Mouse (Mus musculus): ENCODE results near the gene Mc3r. TPM values are rescaled to one million over a fixed set of nuclear protein-coding genes. Genes with fewer than 3 reads are reported as not detected.
A peak's percentile ranks its signal among the peaks of the same experiment; 100 is the strongest.

The Mc3r gene
- polyA plus RNA-seq (2012; rRNA removed): not detected in 2 replicates

GRCm38 (mm10) chr2:172248106-172248764 lies at the start of gene Mc3r:
TSS of gene Mc3r (plus strand) at chr2:172248492.
- Histone ChIP-seq H3K36me3 (ENCODE audit: control insufficient read depth, insufficient read depth, low read length) (no peaks in the 10 kb centered on the region), H3K4me1 (ENCODE audit: control insufficient read depth, insufficient read depth, insufficient read length) (no peaks in the 10 kb centered on the region), H3K4me3 (ENCODE audit: extremely low read depth, insufficient read depth, insufficient read length) (no peak within 1 kb of the TSS), H3K27ac (ENCODE audit: insufficient read depth, low read length) (no peak within 1 kb of the TSS), H3K27me3 (ENCODE audit: control insufficient read depth, insufficient read depth, low read length) (no peaks in the 10 kb centered on the region)
- 16% methylated on average over 22 of the region's 22 CpGs for WGBS
- DNase-seq (ENCODE audit: low read depth in 1 of 2, low spot score in 2 of 2): peak in 1 of 2 experiments; percentile 5
- no peak for TF ChIP-seq POLR2A (IDR thresholded peaks at IDR 0.05; ENCODE audit: low read depth, low read length)
- TF ChIP-seq CTCF (IDR thresholded peaks at IDR 0.05; ENCODE audit: extremely low read depth, insufficient read depth, insufficient read length, insufficient replicate concordance): no peak

DNA sequence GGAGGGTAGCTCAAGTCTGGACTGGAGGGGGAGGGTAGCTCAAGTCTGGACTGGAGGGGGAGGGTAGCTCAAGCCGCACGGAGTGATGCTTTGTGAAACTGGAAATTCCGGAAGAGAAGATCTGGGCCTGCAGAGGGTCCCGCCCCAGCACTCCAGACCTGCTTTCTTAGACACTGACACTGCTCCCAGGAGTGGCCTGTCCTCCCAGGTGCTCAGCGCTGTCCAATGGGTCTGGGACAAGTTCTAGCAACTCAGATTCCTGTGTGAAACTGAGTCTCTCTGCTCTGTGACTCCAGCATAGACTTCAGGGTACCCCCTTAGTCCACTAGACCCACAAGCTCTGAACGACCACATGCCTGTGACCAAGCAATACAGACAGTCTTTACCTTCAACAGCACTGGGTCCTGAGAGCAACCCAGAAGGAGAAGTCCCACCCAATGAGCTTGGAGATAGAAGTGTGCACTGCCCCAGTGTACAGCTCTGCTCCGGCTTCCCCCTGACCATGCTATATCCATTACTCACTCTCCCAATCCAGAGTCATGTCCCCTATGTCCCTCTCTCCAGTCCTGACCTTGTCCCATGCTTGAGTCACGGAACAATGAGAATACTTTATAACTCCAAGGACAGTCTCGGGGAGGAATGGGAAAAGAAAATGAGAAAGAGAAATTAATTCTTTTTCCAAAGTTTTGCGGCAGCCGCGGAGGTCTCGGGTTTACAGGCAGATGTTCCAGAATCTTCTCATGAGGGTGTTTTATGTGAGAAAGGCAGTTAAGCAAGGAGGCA lies 46.1 kb upstream of the Mc3r start:
- Histone ChIP-seq H3K27ac (ENCODE audit: insufficient read depth, low read length) (no peak overlapping the region), H3K36me3 (ENCODE audit: control insufficient read depth, insufficient read depth, low read length) (no peaks in the 10 kb centered on the region), H3K27me3 (ENCODE audit: control insufficient read depth, insufficient read depth, low read length) (no peaks in the 10 kb centered on the region), H3K4me3 (ENCODE audit: extremely low read depth, insufficient read depth, insufficient read length) (no peak overlapping the region), H3K4me1 (ENCODE audit: control insufficient read depth, insufficient read depth, insufficient read length) (no peaks in the 10 kb centered on the region)
- no peak for TF ChIP-seq POLR2A (IDR thresholded peaks at IDR 0.05; ENCODE audit: low read depth, low read length)
- no peak for TF ChIP-seq CTCF (IDR thresholded peaks at IDR 0.05; ENCODE audit: extremely low read depth, insufficient read depth, insufficient read length, insufficient replicate concordance)
- WGBS: 87% methylated on average over 13 of the region's 13 CpGs
- no peak for DNase-seq (ENCODE audit: low read depth in 1 of 2, low spot score in 2 of 2)

- Histone ChIP-seq H3K4me3 (ENCODE audit: extremely low read depth, insufficient read depth, insufficient read length) (no peak overlapping the region), H3K4me1 (ENCODE audit: control insufficient read depth, insufficient read depth, insufficient read length) (no peaks in the 10 kb centered on the region), H3K27me3 (ENCODE audit: control insufficient read depth, insufficient read depth, low read length) (no peaks in the 10 kb centered on the region), H3K36me3 (ENCODE audit: control insufficient read depth, insufficient read depth, low read length) (no peaks in the 10 kb centered on the region), H3K27ac (ENCODE audit: insufficient read depth, low read length) (no peak overlapping the region)
- WGBS: 12% methylated on average over 11 of the region's 11 CpGs
- TF ChIP-seq POLR2A (IDR thresholded peaks at IDR 0.05; ENCODE audit: low read depth, low read length) (no peak), CTCF (IDR thresholded peaks at IDR 0.05; ENCODE audit: extremely low read depth, insufficient read depth, insufficient read length, insufficient replicate concordance) (peak; percentile 55; the same call in 1 of the 2 replicates)
- DNase-seq (ENCODE audit: low read depth in 1 of 2, low spot score in 2 of 2): no peak
Observed at GRCm38 (mm10) chr2:172207003-172207402, 41.3 kb upstream of the Mc3r start.

DNA sequence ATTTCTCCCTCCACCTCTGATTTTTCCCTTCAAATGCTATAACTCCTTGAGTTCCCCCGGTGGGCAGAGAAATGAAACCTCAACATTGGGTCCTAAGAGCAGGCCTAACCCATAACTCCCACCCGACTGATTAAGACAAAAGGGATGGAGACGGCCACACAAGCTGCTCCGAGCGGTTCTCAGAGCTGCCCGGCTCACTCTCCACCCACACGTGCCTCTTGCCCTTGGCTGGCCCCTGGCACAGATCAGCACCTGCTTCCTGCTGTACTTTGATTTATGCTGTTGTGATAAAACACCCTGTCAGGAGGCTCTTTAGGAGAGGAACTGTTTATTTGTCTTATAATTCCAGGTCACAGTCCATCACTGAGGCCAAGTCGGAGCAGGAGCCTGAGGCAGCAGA lies 34.8 kb upstream of the Mc3r start:
- no peak overlapping the region for H3K27ac ChIP-seq (ENCODE audit: insufficient read depth, low read length)
- H3K4me1 ChIP-seq (ENCODE audit: control insufficient read depth, insufficient read depth, insufficient read length): no peaks in the 10 kb centered on the region
- H3K36me3 ChIP-seq (ENCODE audit: control insufficient read depth, insufficient read depth, low read length): no peaks in the 10 kb centered on the region
- no peaks in the 10 kb centered on the region for H3K27me3 ChIP-seq (ENCODE audit: control insufficient read depth, insufficient read depth, low read length)
- 69% methylated on average over 8 of the region's 8 CpGs for WGBS
- no peak for DNase-seq (ENCODE audit: low read depth in 1 of 2, low spot score in 2 of 2)
- TF ChIP-seq POLR2A (IDR thresholded peaks at IDR 0.05; ENCODE audit: low read depth, low read length) (no peak), CTCF (IDR thresholded peaks at IDR 0.05; ENCODE audit: extremely low read depth, insufficient read depth, insufficient read length, insufficient replicate concordance) (no peak)
- no peak overlapping the region for H3K4me3 ChIP-seq (ENCODE audit: extremely low read depth, insufficient read depth, insufficient read length)

DNA sequence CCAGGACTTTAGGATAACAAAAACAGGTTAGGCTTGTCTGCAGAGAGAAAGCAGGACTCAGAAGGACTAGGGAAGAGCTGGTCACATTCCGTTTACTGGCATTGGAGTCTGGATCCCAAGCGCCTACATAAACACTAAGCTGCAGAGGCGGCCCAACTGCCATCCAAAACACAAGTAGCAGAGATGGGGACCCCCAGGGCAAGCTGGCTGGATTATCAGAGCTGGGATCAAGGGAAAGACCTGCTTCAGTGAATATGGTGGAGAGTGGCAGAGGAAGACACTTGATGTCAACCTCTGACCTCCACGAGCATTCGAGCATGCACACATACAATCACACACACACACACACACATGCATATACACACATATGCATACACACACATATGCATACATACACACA lies 34.0 kb upstream of the Mc3r start:
- no peaks in the 10 kb centered on the region for H3K36me3 ChIP-seq (ENCODE audit: control insufficient read depth, insufficient read depth, low read length)
- H3K27me3 ChIP-seq (ENCODE audit: control insufficient read depth, insufficient read depth, low read length): no peaks in the 10 kb centered on the region
- no peak overlapping the region for H3K4me3 ChIP-seq (ENCODE audit: extremely low read depth, insufficient read depth, insufficient read length)
- no peak overlapping the region for H3K27ac ChIP-seq (ENCODE audit: insufficient read depth, low read length)
- DNase-seq (ENCODE audit: low read depth in 1 of 2, low spot score in 2 of 2): no peak
- H3K4me1 ChIP-seq (ENCODE audit: control insufficient read depth, insufficient read depth, insufficient read length): no peaks in the 10 kb centered on the region
- TF ChIP-seq POLR2A (IDR thresholded peaks at IDR 0.05; ENCODE audit: low read depth, low read length): no peak
- no peak for TF ChIP-seq CTCF (IDR thresholded peaks at IDR 0.05; ENCODE audit: extremely low read depth, insufficient read depth, insufficient read length, insufficient replicate concordance)
- WGBS: 91% methylated on average over 5 of the region's 5 CpGs

DNA sequence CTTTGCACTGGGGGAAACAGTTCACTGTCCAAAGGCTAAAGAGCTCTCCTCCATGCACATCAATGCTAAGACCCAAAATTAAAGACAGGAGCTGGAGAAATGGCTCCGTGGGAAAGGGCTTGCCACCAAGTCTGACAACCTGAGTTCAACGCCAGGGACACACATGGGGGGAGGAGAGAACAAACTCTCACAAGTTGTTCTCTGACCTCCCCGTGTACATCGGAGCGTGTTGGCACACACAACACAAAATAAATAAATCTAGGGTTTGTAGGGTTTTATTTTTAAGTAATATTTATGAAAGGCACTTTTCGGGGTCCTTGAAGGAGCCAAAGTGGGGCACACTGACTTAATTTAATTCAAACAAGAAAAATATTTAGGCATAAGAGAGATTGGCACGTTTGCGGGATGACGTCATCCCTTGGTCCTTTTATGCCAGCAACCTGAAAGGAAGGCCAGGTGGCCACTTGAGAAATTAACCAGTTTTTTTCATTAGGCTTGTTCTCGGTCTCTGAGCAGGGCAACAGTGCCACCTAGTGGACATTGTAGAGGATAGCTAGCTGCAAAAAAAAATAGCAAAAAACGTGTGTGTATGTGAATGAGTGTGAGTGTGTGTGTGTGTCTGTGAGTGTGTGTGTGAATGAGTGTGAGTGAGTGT lies 32.7 kb upstream of the Mc3r start:
- Histone ChIP-seq H3K36me3 (ENCODE audit: control insufficient read depth, insufficient read depth, low read length) (no peaks in the 10 kb centered on the region), H3K27ac (ENCODE audit: insufficient read depth, low read length) (no peak overlapping the region), H3K4me3 (ENCODE audit: extremely low read depth, insufficient read depth, insufficient read length) (no peak overlapping the region), H3K4me1 (ENCODE audit: control insufficient read depth, insufficient read depth, insufficient read length) (no peaks in the 10 kb centered on the region), H3K27me3 (ENCODE audit: control insufficient read depth, insufficient read depth, low read length) (no peaks in the 10 kb centered on the region)
- DNase-seq (ENCODE audit: low read depth in 1 of 2, low spot score in 2 of 2): peak in 1 of 2 experiments; percentile 4
- 46% methylated on average over 11 of the region's 11 CpGs for WGBS
- TF ChIP-seq CTCF (IDR thresholded peaks at IDR 0.05; ENCODE audit: extremely low read depth, insufficient read depth, insufficient read length, insufficient replicate concordance) (peak; percentile 50; the same call in 1 of the 2 replicates), POLR2A (IDR thresholded peaks at IDR 0.05; ENCODE audit: low read depth, low read length) (no peak)
